Mouse (Mus musculus): ENCODE measurements at regions not wholly inside any gene's neighbourhood (a gene's known extent, or its start where the extent isn't known, plus 50 kb on each side); places are given as distances from the start of the nearest gene placed in this dataset.
A peak's percentile ranks its signal among the peaks of the same experiment; 100 is the strongest.

DNA sequence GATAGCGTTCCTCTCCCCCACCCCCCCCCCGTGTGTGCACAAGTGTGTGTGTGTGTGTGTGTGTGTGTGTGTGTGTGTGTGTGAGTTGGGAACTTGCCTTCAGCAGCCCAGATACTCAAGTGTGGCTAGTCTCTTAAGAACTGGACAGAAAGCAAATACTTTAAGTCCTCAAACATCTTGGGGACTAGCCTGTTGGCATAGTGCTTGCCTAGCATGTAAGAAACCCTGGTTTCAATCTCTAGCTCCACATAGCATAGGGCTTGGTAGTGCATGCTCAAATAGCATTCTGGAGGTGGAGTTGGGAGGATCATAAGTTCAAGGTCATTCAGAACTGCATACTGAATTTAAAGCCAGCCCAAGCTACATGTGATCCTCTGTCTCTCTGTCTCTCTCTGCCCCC lies 117.5 kb upstream of the Btg1 start:
- DNase-seq (ENCODE audit: low read depth, low spot score) = no peak

DNA sequence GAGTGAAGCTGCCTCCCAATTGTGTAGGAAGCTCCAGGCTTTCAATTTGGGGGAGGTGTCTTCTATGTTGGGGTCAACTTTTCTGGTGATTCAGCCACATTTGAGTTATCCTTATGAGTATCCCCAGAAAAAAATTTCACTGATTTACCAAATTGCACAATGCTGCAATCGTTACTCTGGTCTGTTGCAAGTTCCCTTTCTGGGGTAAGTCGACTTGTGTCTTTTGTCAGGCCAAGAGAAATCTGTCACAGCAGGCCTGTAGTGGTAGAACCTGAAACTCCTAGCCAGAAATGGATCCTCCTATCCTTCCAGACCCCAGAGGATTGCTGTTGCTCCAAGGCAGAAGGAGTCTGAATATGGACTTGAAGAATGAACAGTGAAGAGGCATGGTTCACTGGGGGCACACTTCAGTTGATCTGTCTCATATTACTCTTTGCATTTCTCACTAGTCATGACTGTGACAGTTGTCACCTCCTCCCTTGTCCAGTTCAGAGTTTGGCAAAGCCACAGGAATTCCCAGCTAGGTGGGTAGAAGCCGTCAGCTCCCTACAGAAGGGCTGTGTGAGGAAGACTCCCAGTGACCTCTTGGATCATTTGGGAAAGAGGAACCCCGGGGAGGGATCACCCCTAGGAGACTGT lies 114.6 kb upstream of the Btg1 start:
- no peak for DNase-seq (ENCODE audit: low read depth, low spot score)

DNA sequence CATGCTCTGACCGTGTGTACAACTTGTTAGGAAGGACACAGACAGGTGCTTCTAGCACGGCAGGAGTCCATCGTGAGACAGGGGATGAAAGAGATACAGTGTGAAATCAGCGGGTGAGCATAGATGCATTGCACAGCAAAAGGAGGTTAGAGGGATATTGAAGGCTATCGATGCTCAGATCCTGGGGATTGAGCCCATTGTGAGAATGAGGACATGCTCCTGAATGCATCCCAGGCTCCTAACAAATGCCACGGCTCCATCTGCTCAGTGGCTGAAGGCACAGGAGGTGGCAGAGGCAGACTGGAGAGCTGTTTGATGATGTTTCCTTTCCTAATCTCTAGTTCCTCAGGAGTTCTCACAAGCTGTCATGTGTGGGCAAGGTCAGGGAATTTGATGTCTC lies 114.1 kb upstream of the Btg1 start:
- DNase-seq (ENCODE audit: low read depth, low spot score) = no peak

DNA sequence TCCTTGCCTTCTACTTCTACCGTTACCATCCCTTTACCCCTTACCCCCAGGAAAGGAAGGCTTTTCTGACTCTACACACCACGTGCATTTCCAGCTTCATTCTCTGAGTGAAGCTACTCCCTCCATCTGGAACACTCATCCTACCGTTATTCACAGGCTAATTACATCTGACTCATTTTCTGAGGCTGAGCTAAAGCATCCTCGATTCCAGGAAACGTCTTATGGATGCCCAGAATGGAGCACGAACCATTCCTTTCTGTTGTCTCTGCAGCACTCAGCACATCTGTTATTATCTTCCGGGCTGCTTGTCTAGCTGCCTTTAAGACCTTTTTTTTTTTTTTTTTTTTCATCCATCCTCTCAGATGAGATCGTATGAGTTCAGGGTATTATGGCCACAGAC lies 112.5 kb upstream of the Btg1 start:
- no peak for DNase-seq (ENCODE audit: low read depth, low spot score)

DNA sequence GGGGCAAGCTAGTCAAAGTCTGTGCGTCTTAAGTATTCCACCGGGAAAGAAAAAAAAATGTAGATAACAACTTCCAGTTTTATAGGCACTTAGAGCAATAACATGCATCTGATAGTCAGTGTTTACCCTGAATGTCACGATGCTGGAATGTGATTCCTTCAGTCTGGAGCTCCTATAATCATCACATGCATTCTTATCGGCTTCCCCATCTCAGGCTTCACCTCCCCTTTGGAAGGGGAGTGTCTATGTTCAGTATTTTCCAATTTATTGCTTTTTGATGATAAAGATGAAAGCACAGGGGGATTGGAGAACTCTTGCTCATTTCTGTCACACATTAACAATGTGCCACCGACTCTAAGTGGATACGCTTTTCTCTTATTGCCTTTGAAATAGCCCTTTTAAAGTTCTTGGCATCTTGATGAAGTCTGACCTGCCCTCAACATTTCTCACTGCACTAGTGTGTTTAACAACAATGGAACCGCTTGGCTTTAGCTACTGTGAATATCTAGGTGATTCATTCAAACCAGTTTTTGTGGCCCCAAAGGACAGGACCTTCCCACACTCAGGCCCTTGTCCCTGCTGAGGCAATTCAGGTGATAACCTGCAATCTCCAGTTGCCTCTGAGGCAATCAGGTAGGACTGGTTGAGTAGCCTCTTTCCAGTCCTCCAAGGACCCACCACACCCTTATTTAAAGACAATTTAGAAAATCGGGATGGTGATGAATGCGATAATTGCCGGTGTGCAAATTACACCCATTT lies 101.5 kb upstream of the Btg1 start:
- DNase-seq (ENCODE audit: low read depth, low spot score) = no peak

DNA sequence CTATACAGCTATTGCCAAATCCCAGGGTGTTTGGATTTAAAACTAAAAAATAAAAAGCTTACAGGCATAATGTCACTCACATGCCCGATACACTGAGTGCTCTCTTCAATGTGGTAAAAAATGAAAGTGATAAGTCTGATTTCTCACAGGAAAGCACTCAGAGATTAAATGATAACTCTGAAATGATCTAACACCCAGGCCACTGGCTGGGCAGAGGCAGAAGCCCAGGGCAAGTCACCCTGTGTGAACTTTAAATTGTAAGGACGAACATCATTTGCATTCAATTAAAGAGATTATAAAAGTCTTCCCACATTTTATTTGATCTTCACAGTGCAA lies 100.9 kb upstream of the Btg1 start:
- DNase-seq (ENCODE audit: low read depth, low spot score) = no peak

DNA sequence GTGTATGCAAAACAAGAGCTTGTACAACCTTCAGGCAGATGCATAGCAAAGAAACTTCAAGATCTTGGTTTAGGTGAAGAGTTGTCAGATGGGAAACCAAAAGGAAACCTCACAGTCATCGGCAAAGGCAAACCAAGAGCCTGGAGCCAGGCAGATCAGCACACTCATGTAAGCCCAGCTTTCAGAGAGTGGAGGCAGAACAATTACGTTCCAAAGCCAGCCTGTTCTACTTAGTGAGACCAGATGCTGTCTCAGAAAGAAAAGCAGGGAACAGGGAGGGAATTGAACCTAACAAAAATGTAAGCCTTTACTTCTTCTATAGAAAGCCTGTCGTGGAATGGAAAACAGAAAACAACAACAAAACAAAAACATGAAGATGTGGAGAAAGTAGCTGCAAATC lies 97.4 kb upstream of the Btg1 start:
- DNase-seq (ENCODE audit: low read depth, low spot score) = no peak

DNA sequence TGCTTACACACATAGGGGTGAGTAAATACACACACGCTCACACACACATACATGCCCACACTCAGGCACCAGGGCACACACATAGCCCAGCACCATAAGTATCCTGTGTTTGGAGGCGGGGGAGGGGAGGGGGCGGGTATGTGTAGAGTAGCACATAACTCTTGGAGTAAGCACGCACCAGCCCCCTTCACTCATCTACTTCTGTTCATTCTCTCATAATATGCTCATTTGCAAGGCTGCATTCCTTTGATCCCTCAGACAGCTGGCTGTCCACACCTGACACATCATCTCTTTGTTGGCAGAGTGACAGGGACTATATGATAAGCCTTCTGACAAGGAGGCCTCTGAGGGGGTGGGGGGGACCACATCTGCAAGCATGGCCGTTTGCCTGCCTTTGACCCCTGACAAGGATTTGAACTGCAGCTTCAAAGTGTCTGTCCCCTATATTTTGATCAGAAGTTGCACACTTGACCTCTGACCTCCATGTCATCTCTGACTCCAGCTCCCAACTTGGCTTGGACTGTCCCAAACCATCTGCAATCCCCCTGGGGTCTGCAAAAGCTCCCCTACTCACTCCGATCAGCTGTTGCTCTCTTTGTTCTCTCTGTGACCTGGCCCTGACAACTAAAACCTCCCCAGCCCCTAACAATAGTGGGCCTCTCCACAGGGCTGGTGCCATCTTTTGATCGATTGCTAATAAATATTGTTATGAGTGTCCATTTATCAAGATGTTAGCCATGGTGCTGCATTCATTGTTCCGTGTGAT lies 95.6 kb upstream of the Btg1 start:
- DNase-seq (ENCODE audit: low read depth, low spot score) = no peak

DNA sequence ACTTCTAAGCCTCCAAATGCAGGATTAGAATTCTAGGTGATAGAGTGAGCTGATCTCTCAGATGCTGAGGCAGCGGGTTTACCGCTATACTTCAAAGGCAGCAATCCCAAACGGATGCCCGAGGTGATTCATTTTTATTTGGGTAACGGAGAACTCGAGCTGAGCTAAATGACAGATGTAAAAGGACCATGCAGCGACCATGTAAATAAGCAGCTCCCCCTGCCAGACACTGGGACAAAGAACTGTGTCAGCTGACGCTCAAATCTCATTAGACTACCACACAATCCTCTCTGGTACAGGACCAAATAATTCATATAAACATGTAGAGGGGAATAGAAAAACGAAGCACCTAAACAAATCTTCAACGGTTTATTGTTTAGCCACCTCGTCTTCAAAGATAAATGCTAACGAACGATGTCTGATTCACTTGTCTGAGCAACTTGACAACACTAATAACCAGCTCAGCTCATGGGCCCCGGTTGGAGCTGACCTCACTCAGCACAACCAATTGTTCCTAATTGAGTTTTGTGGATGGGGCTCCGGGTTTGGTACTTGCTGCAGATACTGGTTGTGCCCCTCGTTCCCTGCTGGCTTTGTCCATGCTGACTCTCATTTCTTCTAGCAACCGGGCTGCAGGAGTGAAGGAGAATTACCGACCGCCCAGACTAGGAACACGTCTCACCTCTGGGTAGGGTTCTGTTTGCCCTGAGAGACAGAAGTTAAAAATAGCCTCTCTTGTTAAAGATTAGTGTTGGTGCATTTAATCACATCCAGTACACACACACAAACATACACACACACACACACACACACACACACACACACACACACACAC lies 92.6 kb upstream of the Btg1 start:
- DNase-seq (ENCODE audit: low read depth, low spot score) = no peak

DNA sequence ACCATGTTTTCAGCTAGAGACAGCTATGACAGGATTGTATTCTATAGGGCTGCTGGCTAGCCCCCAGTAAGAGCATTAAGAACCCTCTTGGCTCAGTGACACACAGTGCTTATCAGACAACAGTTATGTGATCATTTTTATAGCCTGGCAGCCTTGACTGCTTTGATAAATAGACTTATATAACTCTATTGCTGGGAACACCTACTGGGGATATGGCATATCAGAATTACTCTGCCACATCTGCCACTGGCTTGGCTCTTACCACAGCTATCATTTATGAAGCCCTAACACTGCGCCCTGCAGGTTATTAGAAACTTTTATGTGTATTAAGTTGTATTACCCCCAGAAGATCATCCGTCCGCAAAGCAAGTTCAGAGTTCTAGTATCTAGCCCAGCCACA lies 88.9 kb upstream of the Btg1 start:
- no peak for DNase-seq (ENCODE audit: low read depth, low spot score)

DNA sequence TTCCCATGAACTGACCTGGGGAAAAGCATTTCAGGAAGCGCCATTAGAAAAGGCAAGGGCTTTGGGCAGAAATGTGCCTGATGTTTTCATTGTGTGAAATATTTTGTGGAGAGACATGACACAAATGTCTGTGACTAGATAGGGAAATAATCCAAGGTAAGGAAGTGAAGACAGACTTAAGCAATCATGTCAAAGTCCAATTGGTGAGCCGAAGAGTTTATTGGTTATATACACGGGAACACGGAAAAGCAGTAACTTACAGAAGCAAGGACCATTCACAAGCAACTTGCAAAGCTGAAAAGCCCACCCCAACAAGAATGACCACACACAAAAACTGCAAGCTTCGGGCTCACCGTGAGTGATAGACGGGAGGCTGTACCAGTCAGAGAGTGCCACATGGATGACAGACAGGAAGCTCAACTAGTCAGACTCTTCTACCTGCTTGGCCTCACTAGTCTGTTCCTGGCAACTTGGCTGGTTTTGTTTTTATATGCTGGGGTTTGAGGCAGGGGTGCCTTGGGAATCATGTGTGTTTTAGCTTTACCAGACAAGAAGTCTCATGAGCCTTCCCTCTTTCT lies 82.2 kb upstream of the Btg1 start:
- no peak for DNase-seq (ENCODE audit: low read depth, low spot score)

DNA sequence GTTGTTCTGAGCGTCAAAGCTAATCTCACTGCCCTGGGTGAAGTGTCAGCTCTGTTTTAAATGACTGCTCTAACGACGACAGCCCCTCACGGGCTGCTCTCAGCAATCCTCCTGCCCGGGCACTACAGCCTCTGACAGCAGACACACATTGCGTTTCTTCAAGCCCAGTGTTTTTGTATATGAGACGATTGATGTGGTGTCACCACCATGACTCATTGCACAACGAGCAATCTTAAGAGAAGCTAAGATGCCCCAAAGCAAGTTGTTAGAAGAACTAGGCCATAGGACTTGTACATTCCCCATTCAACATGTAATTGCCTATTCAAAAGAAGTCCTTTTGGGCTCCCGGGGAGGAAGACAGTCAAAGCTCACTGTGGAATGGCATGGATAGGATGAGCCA lies 81.3 kb upstream of the Btg1 start:
- no peak for DNase-seq (ENCODE audit: low read depth, low spot score)

DNA sequence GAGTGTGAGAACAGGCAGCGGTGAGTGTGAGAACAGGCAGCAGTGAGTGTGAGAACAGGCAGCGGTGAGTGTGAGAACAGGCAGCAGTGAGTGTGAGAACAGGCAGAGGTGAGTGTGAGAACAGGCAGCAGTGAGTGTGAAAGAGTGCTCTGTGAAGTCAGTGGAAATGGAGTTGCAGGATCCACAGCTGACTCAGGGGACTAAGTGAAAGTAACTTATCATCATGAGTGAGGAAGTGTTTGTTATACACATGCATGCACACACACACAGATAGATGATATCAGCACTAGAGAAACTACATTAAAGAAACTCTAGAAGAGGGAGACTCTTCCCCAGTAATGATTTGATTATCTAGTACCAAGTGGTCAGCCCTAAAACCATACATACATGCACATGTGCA lies 76.0 kb upstream of the Btg1 start:
- DNase-seq (ENCODE audit: low read depth, low spot score) = no peak

DNA sequence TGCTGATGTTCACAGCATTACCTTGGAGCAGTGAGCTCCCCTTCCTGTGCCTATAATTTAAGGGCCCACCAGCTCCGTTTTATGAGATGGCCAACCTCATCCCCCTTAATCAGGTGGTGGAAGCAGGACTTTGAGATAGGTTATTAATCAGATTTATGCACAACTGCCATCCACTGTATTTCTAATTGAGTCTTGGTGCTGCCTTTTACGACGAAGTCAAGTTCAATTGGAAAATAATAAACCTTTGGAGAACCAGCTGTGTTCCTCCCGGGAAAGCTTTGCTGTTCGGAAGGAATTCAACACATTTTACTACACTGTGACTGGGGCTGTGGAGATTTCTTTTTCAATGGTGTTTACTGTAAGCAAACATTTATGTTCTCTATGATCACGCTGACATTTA lies 71.5 kb upstream of the Btg1 start:
- DNase-seq (ENCODE audit: low read depth, low spot score) = no peak

DNA sequence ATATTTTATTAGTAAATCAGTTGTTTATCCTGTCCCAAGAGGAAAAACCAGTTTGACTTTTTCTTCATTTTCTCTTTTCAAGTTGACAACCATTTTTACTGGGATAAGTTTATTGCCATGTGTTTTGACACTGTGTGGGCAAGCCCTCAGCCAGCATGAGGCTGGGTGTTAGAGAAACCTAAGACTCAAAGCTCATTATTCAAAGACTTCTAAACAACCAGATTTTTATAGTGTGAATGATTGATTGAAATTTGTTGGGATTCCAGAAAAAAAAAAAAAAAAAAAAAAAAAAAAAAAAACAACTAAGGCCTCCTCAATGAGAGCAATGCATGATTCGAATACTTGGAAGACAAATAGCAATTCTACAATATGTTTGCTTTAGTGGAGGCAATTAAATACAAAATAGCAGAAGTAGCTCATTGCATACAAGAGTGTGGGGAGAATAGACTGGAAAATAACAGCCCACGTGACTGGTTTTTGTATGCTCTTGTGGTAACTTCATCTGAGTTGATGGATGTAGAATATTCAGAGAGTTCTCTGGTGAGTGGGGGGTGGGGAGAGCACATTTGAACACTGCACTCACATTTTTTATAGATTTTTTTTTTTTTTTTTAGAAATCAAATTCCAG lies 70.9 kb upstream of the Btg1 start:
- DNase-seq (ENCODE audit: low read depth, low spot score) = peak; percentile 52

DNA sequence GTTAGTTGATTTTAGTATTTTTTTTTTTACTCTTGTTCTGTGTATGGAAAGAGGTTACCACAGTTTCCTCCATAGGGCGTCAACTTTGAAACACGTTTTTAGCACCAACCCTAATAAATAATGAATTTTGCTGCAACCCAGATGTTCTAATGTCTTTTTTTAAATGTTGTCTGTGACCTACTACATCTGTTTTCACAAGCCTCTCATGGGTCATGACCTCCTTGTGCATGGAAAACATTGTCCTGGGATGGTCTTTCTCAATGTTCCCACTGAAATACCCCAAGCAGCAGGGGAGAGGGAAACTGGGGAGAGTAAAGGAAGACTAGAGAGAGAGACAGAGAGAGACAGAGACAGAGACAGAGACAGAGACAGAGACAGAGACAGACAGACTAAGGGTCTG lies 67.2 kb upstream of the Btg1 start:
- no peak for DNase-seq (ENCODE audit: low read depth, low spot score)

DNA sequence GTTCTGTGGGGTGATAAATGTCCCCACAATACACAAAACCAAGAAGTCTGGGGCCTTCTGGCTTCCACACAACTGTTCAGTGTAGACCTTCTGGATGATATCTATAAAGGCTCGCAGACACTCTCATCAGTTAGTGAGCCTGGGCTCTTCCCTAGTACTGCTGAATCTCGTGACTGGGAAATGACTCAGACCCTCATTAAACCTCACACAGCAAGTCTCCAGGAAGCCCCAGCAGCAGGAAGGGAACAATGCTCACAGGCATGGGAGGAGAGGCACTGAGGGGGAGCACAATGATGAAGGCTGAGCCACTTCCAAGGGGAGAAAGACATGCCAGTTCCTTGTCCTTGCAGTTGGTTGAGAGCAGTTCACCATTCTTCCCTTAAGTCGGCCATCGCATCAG lies 66.5 kb upstream of the Btg1 start:
- DNase-seq (ENCODE audit: low read depth, low spot score) = no peak

DNA sequence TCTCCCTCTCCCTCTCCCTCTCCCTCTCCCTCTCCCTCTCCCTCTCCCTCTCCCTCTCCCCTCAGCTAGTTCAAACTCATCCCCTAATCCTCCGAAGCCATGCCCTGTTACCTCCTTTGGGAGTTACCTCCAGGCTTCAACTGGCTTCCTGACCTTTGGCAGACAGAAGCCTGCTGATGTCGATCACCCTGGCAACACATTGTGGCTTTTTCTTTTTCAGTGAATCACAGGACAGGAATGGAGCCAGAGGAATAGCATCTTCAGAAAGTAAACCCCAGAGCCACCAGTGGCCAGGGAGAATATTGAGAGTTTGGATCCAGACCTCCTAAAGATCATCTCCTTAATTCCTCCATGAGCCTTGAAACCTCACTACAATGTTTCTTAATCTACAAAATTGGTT lies 59.5 kb upstream of the Btg1 start:
- no peak for DNase-seq (ENCODE audit: low read depth, low spot score)

DNA sequence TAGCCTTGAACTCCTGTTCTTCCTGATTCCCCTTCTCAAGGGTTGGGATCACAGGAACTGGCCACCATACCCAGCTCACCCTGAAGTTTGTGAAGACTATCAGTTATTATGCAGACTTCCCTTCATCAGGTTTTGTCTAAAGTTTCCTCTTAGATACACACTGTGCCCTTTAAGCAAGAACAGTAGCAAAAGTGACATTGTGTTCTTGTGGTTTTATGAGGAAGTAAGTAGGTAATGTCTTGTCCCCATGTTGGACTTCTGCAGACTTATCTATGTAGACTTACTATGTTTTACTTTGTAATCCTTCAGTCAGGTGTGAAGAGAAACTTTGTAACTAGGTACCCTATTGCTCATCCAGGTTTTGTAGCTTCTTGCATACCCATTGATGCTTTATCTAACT lies 51.5 kb upstream of the Btg1 start:
- DNase-seq (ENCODE audit: low read depth, low spot score) = no peak
